Mouse (Mus musculus): ENCODE results near the gene Tenm2.

- TF ChIP-seq MXI1 (IDR thresholded peaks at IDR 0.05; ENCODE audit: low read depth, low read length) (no peak), ZNF384 (IDR thresholded peaks at IDR 0.05; ENCODE audit: low read depth, low read length) (no peak), NRF1 (IDR thresholded peaks at IDR 0.05; ENCODE audit: insufficient read depth, low read depth, low read length, poor library complexity, severe bottlenecking) (no peak), CTCF (IDR thresholded peaks at IDR 0.05 in 2 of 3, conservative IDR thresholded peaks at IDR 0.05 in 1 of 3; ENCODE audit: control insufficient read depth in 1 of 3, insufficient read depth in 1 of 3, low read depth in 2 of 3, low read length in 3 of 3, poor library complexity in 1 of 3, severe bottlenecking in 1 of 3) (no peak), BHLHE40 (IDR thresholded peaks at IDR 0.05; ENCODE audit: borderline replicate concordance, low read depth, low read length) (no peak), E2F4 (IDR thresholded peaks at IDR 0.05; ENCODE audit: borderline replicate concordance, low read depth, low read length) (no peak), POLR2AphosphoS2 (IDR thresholded peaks at IDR 0.05; ENCODE audit: low read length) (no peak), MAX (IDR thresholded peaks at IDR 0.05; ENCODE audit: low read length) (no peak), MAFK (IDR thresholded peaks at IDR 0.05; ENCODE audit: borderline replicate concordance, low read depth, low read length) (no peak), POLR2A (IDR thresholded peaks at IDR 0.05; ENCODE audit: control insufficient read depth in 1 of 2, insufficient read depth in 1 of 2, low read depth in 1 of 2, low read length in 2 of 2, poor library complexity in 1 of 2) (no peak), RAD21 (IDR thresholded peaks at IDR 0.05; ENCODE audit: low read depth, low read length) (no peak), RCOR1 (IDR thresholded peaks at IDR 0.05; ENCODE audit: low read depth, low read length) (no peak), TAL1 (IDR thresholded peaks at IDR 0.05; ENCODE audit: low read length) (no peak), EP300 (IDR thresholded peaks at IDR 0.05; ENCODE audit: low read depth in 1 of 2, low read length in 2 of 2) (no peak)
These were observed 1132.2 kb downstream of the Tenm2 start for GRCm38 (mm10) chr11:36103556-36103955.

Measured in MEL (cell line).